Mouse (Mus musculus): ENCODE measurements around the gene Jph3.

- TF ChIP-seq CTCF (IDR thresholded peaks at IDR 0.05 in 2 of 3, conservative IDR thresholded peaks at IDR 0.05 in 1 of 3; ENCODE audit: control insufficient read depth in 1 of 3, insufficient read depth in 1 of 3, low read depth in 2 of 3, low read length in 3 of 3, poor library complexity in 1 of 3, severe bottlenecking in 1 of 3) (no peak), MAFK (IDR thresholded peaks at IDR 0.05; ENCODE audit: borderline replicate concordance, low read depth, low read length) (no peak), E2F4 (IDR thresholded peaks at IDR 0.05; ENCODE audit: borderline replicate concordance, low read depth, low read length) (no peak), JUND (IDR thresholded peaks at IDR 0.05; ENCODE audit: low read depth, low read length) (no peak), UBTF (IDR thresholded peaks at IDR 0.05; ENCODE audit: borderline replicate concordance, insufficient read depth, low read depth, low read length) (no peak), POLR2A (IDR thresholded peaks at IDR 0.05; ENCODE audit: control insufficient read depth in 1 of 2, insufficient read depth in 1 of 2, low read depth in 1 of 2, low read length in 2 of 2, poor library complexity in 1 of 2) (no peak), TAL1 (IDR thresholded peaks at IDR 0.05; ENCODE audit: low read length) (no peak), POLR2AphosphoS2 (IDR thresholded peaks at IDR 0.05; ENCODE audit: low read length) (no peak), ELF1 (IDR thresholded peaks at IDR 0.05; ENCODE audit: low read depth, low read length) (no peak), MAX (IDR thresholded peaks at IDR 0.05; ENCODE audit: low read length) (no peak), MXI1 (IDR thresholded peaks at IDR 0.05; ENCODE audit: low read depth, low read length) (no peak), ZMIZ1 (IDR thresholded peaks at IDR 0.05; ENCODE audit: low read depth, low read length) (no peak), HCFC1 (IDR thresholded peaks at IDR 0.05; ENCODE audit: low read depth, low read length) (no peak), TCF12 (IDR thresholded peaks at IDR 0.05; ENCODE audit: low read depth, low read length) (no peak)
Observed at GRCm38 (mm10) chr8:121699936-121700335, 29.5 kb upstream of the Jph3 start.
